Mouse (Mus musculus): Measurements from ENCODE around the gene Amd1. TPM values are rescaled to one million over a fixed set of nuclear protein-coding genes. Genes with fewer than 3 reads are reported as not detected.
A peak's percentile ranks its signal among the peaks of the same experiment; 100 is the strongest.

Gene Amd1
- total and polyA plus RNA-seq, 2 experiments from 2014 or later: 34.3 to 53.2 TPM

GRCm38 (mm10) chr10:40347461-40347954 lies 45.5 kb upstream of the Amd1 start:
- no peaks in the 10 kb centered on the region for H3K36me3 ChIP-seq (ENCODE audit: insufficient read depth, low read length)
- H3K27me3 ChIP-seq (ENCODE audit: insufficient read depth, low read length): no peaks in the 10 kb centered on the region
- DNase-seq (ENCODE audit: low spot score) (no peak), ATAC-seq (ENCODE audit: low FRiP score) (no peak)
- no peak overlapping the region for H3K27ac ChIP-seq (ENCODE audit: low read depth, low read length)
- WGBS: 82% methylated on average over 9 of the region's 9 CpGs
- H3K9ac ChIP-seq (replicated peaks; ENCODE audit: low read length, poor library complexity, severe bottlenecking): no peak overlapping the region
- H3K4me3 ChIP-seq (ENCODE audit: low read depth, low read length): no peak overlapping the region
- no peak; the same call in 1 of the 2 replicates for TF ChIP-seq CTCF (IDR thresholded peaks at IDR 0.05)
- H3K4me1 ChIP-seq (ENCODE audit: insufficient read depth, low read length): peaks cover 4% of the 10 kb centered on the region; the same call in 1 of the 2 replicates
- no peaks in the 10 kb centered on the region for H3K9me3 ChIP-seq (ENCODE audit: low read length)
- no peak overlapping the region for H3K4me2 ChIP-seq (ENCODE audit: low read depth, low read length, poor library complexity, severe bottlenecking)

GRCm38 (mm10) chr10:40346776-40347403 lies 44.9 kb upstream of the Amd1 start:
- no peak overlapping the region for H3K4me3 ChIP-seq (ENCODE audit: low read depth, low read length)
- peaks cover 4% of the 10 kb centered on the region; the same call in 1 of the 2 replicates for H3K4me1 ChIP-seq (ENCODE audit: insufficient read depth, low read length)
- no peaks in the 10 kb centered on the region for H3K9me3 ChIP-seq (ENCODE audit: low read length)
- H3K27ac ChIP-seq (ENCODE audit: low read depth, low read length): no peak overlapping the region
- no peak for TF ChIP-seq CTCF (IDR thresholded peaks at IDR 0.05)
- WGBS: 82% methylated on average over 3 of the region's 3 CpGs
- H3K9ac ChIP-seq (replicated peaks; ENCODE audit: low read length, poor library complexity, severe bottlenecking): no peak overlapping the region
- H3K4me2 ChIP-seq (ENCODE audit: low read depth, low read length, poor library complexity, severe bottlenecking): no peak overlapping the region
- no peaks in the 10 kb centered on the region for H3K27me3 ChIP-seq (ENCODE audit: insufficient read depth, low read length)
- H3K36me3 ChIP-seq (ENCODE audit: insufficient read depth, low read length): no peaks in the 10 kb centered on the region
- DNase-seq (ENCODE audit: low spot score): no peak
- ATAC-seq (ENCODE audit: low FRiP score): no peak

- no peak overlapping the region for H3K27ac ChIP-seq (ENCODE audit: low read depth, low read length)
- no peaks in the 10 kb centered on the region for H3K9me3 ChIP-seq (ENCODE audit: low read length)
- H3K4me3 ChIP-seq (ENCODE audit: low read depth, low read length): no peak overlapping the region
- H3K9ac ChIP-seq (replicated peaks; ENCODE audit: low read length, poor library complexity, severe bottlenecking): no peak overlapping the region
- 76% methylated on average over 4 of the region's 4 CpGs for WGBS
- no peaks in the 10 kb centered on the region for H3K27me3 ChIP-seq (ENCODE audit: insufficient read depth, low read length)
- H3K4me2 ChIP-seq (ENCODE audit: low read depth, low read length, poor library complexity, severe bottlenecking): no peak overlapping the region
- DNase-seq (ENCODE audit: low spot score) (no peak), ATAC-seq (ENCODE audit: low FRiP score) (no peak)
- H3K4me1 ChIP-seq (ENCODE audit: insufficient read depth, low read length): no peaks in the 10 kb centered on the region
- no peak for TF ChIP-seq CTCF (IDR thresholded peaks at IDR 0.05)
- no peaks in the 10 kb centered on the region for H3K36me3 ChIP-seq (ENCODE audit: insufficient read depth, low read length)
Measured at GRCm38 (mm10) chr10:40342036-40342435, 40.0 kb upstream of the Amd1 start.

GRCm38 (mm10) chr10:40339351-40339964 lies 37.5 kb upstream of the Amd1 start, which contains the start of gene Cdk19:
Cdk19 (plus strand) TSS chr10:40339564.
- WGBS: 50% methylated on average over 13 of the region's 13 CpGs
- Histone ChIP-seq H3K4me3 (ENCODE audit: low read depth, low read length) (no peak within 1 kb of the TSS), H3K4me1 (ENCODE audit: insufficient read depth, low read length) (no peaks in the 10 kb centered on the region), H3K4me2 (ENCODE audit: low read depth, low read length, poor library complexity, severe bottlenecking) (no peak within 1 kb of the TSS), H3K9me3 (ENCODE audit: low read length) (no peaks in the 10 kb centered on the region), H3K9ac (replicated peaks; ENCODE audit: low read length, poor library complexity, severe bottlenecking) (no peak within 1 kb of the TSS), H3K27ac (ENCODE audit: low read depth, low read length) (no peak within 1 kb of the TSS), H3K36me3 (ENCODE audit: insufficient read depth, low read length) (no peaks in the 10 kb centered on the region), H3K27me3 (ENCODE audit: insufficient read depth, low read length) (no peaks in the 10 kb centered on the region)
- TF ChIP-seq CTCF (IDR thresholded peaks at IDR 0.05): no peak
- DNase-seq (ENCODE audit: low spot score) (no peak), ATAC-seq (ENCODE audit: low FRiP score) (no peak)

GRCm38 (mm10) chr10:40332864-40333263 lies 30.9 kb upstream of the Amd1 start:
- H3K27ac ChIP-seq (ENCODE audit: low read depth, low read length): no peak overlapping the region
- no peak for TF ChIP-seq CTCF (IDR thresholded peaks at IDR 0.05)
- H3K4me1 ChIP-seq (ENCODE audit: insufficient read depth, low read length): no peaks in the 10 kb centered on the region
- ATAC-seq (ENCODE audit: low FRiP score): no peak
- H3K27me3 ChIP-seq (ENCODE audit: insufficient read depth, low read length): no peaks in the 10 kb centered on the region
- no peak overlapping the region for H3K9ac ChIP-seq (replicated peaks; ENCODE audit: low read length, poor library complexity, severe bottlenecking)
- no peak for DNase-seq (ENCODE audit: low spot score)
- 62% methylated on average over 6 of the region's 6 CpGs for WGBS
- H3K4me2 ChIP-seq (ENCODE audit: low read depth, low read length, poor library complexity, severe bottlenecking): no peak overlapping the region
- H3K36me3 ChIP-seq (ENCODE audit: insufficient read depth, low read length): no peaks in the 10 kb centered on the region
- H3K9me3 ChIP-seq (ENCODE audit: low read length): no peaks in the 10 kb centered on the region
- H3K4me3 ChIP-seq (ENCODE audit: low read depth, low read length): no peak overlapping the region

- no peaks in the 10 kb centered on the region for H3K4me1 ChIP-seq (ENCODE audit: insufficient read depth, low read length)
- peak; percentile 22 for TF ChIP-seq CTCF (IDR thresholded peaks at IDR 0.05)
- ATAC-seq (ENCODE audit: low FRiP score): no peak
- DNase-seq (ENCODE audit: low spot score): no peak
- H3K27me3 ChIP-seq (ENCODE audit: insufficient read depth, low read length): no peaks in the 10 kb centered on the region
- WGBS: 83% methylated on average over 1 of the region's 1 CpGs
- H3K9me3 ChIP-seq (ENCODE audit: low read length): no peaks in the 10 kb centered on the region
- no peaks in the 10 kb centered on the region for H3K36me3 ChIP-seq (ENCODE audit: insufficient read depth, low read length)
- no peak overlapping the region for H3K4me3 ChIP-seq (ENCODE audit: low read depth, low read length)
- no peak overlapping the region for H3K9ac ChIP-seq (replicated peaks; ENCODE audit: low read length, poor library complexity, severe bottlenecking)
- no peak overlapping the region for H3K27ac ChIP-seq (ENCODE audit: low read depth, low read length)
- no peak overlapping the region for H3K4me2 ChIP-seq (ENCODE audit: low read depth, low read length, poor library complexity, severe bottlenecking)
Measured at GRCm38 (mm10) chr10:40330262-40330661, 28.3 kb upstream of the Amd1 start.

Data from midbrain, postnatal 0 days (tissue).